Mouse (Mus musculus): ENCODE results near the gene Mkrn3. TPM values are rescaled to one million over a fixed set of nuclear protein-coding genes. Genes with fewer than 3 reads are reported as not detected.

Gene Mkrn3
- polyA plus RNA-seq, 1 experiment: 2.0 TPM

DNA sequence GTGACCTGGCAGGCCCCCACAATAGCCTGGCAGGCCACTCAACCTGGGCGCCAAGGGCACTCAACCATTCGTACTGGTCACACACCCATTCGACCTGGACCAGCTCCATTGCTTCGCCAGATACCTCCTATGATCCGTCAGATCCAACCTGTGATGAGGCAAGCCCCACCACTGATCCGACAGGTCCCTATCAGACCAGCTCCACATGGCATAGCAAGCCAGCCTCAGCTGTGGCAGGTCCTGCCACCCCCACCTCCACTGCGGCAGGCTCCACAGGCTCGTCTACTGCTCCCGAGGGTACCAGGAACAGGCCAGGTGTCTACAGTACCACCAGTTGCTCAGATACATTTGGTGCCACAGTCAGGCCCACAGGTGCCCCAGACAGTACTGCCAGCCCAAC lies 41.4 kb downstream of the Mkrn3 start:
- TF ChIP-seq POLR2A (IDR thresholded peaks at IDR 0.05; ENCODE audit: control insufficient read depth, low read depth, low read length): no peak
- no peak for TF ChIP-seq CTCF (IDR thresholded peaks at IDR 0.05; ENCODE audit: control insufficient read depth, insufficient read depth, insufficient replicate concordance, low read depth, low read length)
- H3K4me1 ChIP-seq (ENCODE audit: control insufficient read depth, insufficient read depth, low read length): peaks cover 14% of the 10 kb centered on the region
- no peak overlapping the region for H3K27ac ChIP-seq (ENCODE audit: control insufficient read depth, insufficient read depth, low read depth, low read length)
- no peaks in the 10 kb centered on the region; the same call in 1 of the 2 replicates for H3K27me3 ChIP-seq (ENCODE audit: control insufficient read depth, insufficient read depth, low read length)
- H3K36me3 ChIP-seq (ENCODE audit: control insufficient read depth, insufficient read depth, low read length): no peaks in the 10 kb centered on the region
- no peak overlapping the region for H3K4me3 ChIP-seq (ENCODE audit: control insufficient read depth, low read depth, low read length)

DNA sequence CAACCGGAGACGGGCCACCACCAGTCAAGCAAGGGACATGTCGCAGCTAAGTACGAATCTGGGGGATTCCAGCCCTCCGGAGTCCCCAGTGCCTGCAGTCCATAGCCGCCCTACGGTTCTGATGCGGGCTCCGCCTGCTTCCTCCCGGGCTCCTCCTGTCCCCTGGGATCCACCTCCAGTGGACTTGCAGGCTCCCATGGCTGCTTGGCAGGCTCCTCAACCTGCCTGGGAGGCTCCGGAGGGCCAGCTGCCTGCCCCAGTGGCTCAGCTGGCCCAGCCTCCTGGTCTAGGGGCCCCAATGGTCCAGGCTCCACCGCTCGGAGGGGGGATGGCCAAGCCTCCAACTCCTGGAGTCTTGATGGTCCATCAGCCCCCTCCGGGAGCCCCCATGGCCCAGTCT lies 42.6 kb downstream of the Mkrn3 start:
- Histone ChIP-seq H3K27me3 (ENCODE audit: control insufficient read depth, insufficient read depth, low read length) (no peaks in the 10 kb centered on the region; the same call in 1 of the 2 replicates), H3K36me3 (ENCODE audit: control insufficient read depth, insufficient read depth, low read length) (no peaks in the 10 kb centered on the region), H3K27ac (ENCODE audit: control insufficient read depth, insufficient read depth, low read depth, low read length) (no peak overlapping the region), H3K4me1 (ENCODE audit: control insufficient read depth, insufficient read depth, low read length) (peaks cover 14% of the 10 kb centered on the region), H3K4me3 (ENCODE audit: control insufficient read depth, low read depth, low read length) (peak overlapping the region; percentile 59)
- TF ChIP-seq CTCF (IDR thresholded peaks at IDR 0.05; ENCODE audit: control insufficient read depth, insufficient read depth, insufficient replicate concordance, low read depth, low read length) (no peak), POLR2A (IDR thresholded peaks at IDR 0.05; ENCODE audit: control insufficient read depth, low read depth, low read length) (no peak)

DNA sequence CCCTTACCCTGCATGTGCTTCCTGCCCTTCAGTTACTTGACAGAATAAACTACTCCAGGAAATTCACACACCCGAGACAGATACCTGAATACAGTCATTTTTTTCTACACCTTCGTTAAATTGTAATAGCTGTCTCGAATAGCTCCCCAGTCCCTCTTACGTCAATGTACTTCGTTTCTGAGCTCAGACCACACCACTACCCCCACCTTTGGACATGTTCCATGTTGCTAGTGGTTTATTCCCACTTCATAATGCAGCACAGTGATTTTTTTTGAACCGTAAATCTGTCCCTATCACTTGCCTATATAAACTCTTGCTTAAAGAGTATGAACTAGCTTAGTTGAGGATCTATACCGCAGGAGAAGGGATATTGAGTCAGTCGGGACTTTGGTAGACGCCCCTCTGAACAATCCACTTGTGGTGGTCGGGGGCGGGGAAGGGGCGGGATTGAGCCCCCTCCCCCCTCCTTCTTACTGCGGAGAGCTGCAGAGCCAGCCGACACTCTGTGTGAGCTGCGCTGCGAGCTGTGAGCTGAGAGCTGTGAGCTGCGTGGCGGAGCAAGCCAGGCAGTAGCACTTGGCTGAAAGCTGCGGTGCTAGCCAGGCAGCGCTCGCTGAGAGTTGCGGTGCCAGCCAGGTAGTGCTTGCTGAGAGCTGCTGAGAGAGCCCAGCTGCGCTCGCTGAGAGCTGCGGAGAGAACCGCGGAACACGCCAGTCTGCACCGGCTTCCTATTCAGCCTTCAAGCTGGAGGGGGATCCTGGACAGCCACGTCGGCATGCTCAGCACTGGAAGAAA lies 43.2 kb downstream of the Mkrn3 start, which contains the start of gene Magel2:
Gene Magel2, plus strand, starts transcription at position 501 of the 795 bp plus-strand sequence.
- TF ChIP-seq CTCF (IDR thresholded peaks at IDR 0.05; ENCODE audit: control insufficient read depth, insufficient read depth, insufficient replicate concordance, low read depth, low read length): no peak
- TF ChIP-seq POLR2A (IDR thresholded peaks at IDR 0.05; ENCODE audit: control insufficient read depth, low read depth, low read length): no peak
- no peak within 1 kb of the TSS for H3K27ac ChIP-seq (ENCODE audit: control insufficient read depth, insufficient read depth, low read depth, low read length)
- no peaks in the 10 kb centered on the region for H3K36me3 ChIP-seq (ENCODE audit: control insufficient read depth, insufficient read depth, low read length)
- H3K4me1 ChIP-seq (ENCODE audit: control insufficient read depth, insufficient read depth, low read length): peaks cover 14% of the 10 kb centered on the region
- no peaks in the 10 kb centered on the region; the same call in 1 of the 2 replicates for H3K27me3 ChIP-seq (ENCODE audit: control insufficient read depth, insufficient read depth, low read length)
- peak within 1 kb of the TSS; percentile 59 for H3K4me3 ChIP-seq (ENCODE audit: control insufficient read depth, low read depth, low read length)

DNA sequence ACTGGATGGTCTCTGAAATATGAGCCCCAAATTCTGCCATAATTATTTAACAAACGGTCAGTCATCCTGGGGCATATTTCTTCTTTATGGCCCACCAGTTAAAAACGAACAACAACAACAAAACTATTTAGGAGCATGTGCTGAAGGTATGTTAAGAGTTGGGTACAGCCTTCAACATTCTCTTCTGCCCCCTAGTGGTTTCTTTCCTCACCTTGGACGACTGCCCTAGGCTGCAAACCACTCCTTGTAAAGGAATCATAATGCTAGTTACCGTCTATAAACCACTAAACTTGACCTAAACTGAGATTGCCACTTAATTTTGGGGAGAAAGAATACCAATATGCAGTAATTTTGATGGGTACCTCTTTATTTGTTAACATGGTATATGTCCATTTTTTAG lies 44.3 kb downstream of the Mkrn3 start:
- H3K36me3 ChIP-seq (ENCODE audit: control insufficient read depth, insufficient read depth, low read length): no peaks in the 10 kb centered on the region
- H3K27me3 ChIP-seq (ENCODE audit: control insufficient read depth, insufficient read depth, low read length): no peaks in the 10 kb centered on the region; the same call in 1 of the 2 replicates
- H3K4me1 ChIP-seq (ENCODE audit: control insufficient read depth, insufficient read depth, low read length): peaks cover 14% of the 10 kb centered on the region
- no peak for TF ChIP-seq POLR2A (IDR thresholded peaks at IDR 0.05; ENCODE audit: control insufficient read depth, low read depth, low read length)
- no peak for TF ChIP-seq CTCF (IDR thresholded peaks at IDR 0.05; ENCODE audit: control insufficient read depth, insufficient read depth, insufficient replicate concordance, low read depth, low read length)
- no peak overlapping the region for H3K27ac ChIP-seq (ENCODE audit: control insufficient read depth, insufficient read depth, low read depth, low read length)
- H3K4me3 ChIP-seq (ENCODE audit: control insufficient read depth, low read depth, low read length): no peak overlapping the region

Other genes with a start within 250 kb of the Mkrn3 start
- gene Ndn, start 73.6 kb downstream of the Mkrn3 start, polyA plus RNA-seq (2012; rRNA removed): 1.0 and 1.1 TPM in 2 replicates
- gene Magel2, start 43.1 kb downstream of the Mkrn3 start, polyA plus RNA-seq (2012; rRNA removed): 0.02 TPM in 1 of 2 replicates, not detected in the other
- gene Peg12, start 44.4 kb upstream of the Mkrn3 start, polyA plus RNA-seq (2012; rRNA removed): 0.15 and 0.25 TPM in 2 replicates

Measured in testis, adult 2 months (tissue).